Mouse (Mus musculus): ENCODE measurements at regions not wholly inside any gene's neighbourhood (a gene's known extent, or its start where the extent isn't known, plus 50 kb on each side); places are given as distances from the start of the nearest gene placed in this dataset.
"Not testable (repeated sequence)": the region's sequence is repeated elsewhere in the genome, so short reads cannot be mapped to it uniquely, and the experiment has no call there.

- H3K9ac ChIP-seq (ENCODE audit: low read depth, low read length, severe bottlenecking): no peak overlapping the region
- no peaks in the 10 kb centered on the region for H3K9me3 ChIP-seq (ENCODE audit: control insufficient read depth, low read length)
- H3K36me3 ChIP-seq (ENCODE audit: control insufficient read depth, insufficient read depth, low read length): no peaks in the 10 kb centered on the region
- no peak for TF ChIP-seq POLR2A (IDR thresholded peaks at IDR 0.05; ENCODE audit: borderline replicate concordance, extremely low read depth, insufficient read depth, insufficient read length)
- DNase-seq (ENCODE audit: low spot score): no peak
- H3K4me3 ChIP-seq (replicated peaks; ENCODE audit: low read length): no peak overlapping the region
- no peak overlapping the region for H3K4me2 ChIP-seq (replicated peaks; ENCODE audit: low read depth, low read length, severe bottlenecking)
- no peak overlapping the region for H3K27ac ChIP-seq (replicated peaks; ENCODE audit: low read depth, low read length)
- WGBS: 80% methylated on average over 5 of the region's 5 CpGs
- no peaks in the 10 kb centered on the region for H3K4me1 ChIP-seq (ENCODE audit: control insufficient read depth, insufficient read depth, low read length)
- ATAC-seq (ENCODE audit: low FRiP score, low read depth): no peak
- no peaks in the 10 kb centered on the region for H3K27me3 ChIP-seq (ENCODE audit: control insufficient read depth, insufficient read depth, low read length)
Observed at GRCm38 (mm10) chr5:40308510-40308909, 553.2 kb upstream of the Hs3st1 start.

DNA sequence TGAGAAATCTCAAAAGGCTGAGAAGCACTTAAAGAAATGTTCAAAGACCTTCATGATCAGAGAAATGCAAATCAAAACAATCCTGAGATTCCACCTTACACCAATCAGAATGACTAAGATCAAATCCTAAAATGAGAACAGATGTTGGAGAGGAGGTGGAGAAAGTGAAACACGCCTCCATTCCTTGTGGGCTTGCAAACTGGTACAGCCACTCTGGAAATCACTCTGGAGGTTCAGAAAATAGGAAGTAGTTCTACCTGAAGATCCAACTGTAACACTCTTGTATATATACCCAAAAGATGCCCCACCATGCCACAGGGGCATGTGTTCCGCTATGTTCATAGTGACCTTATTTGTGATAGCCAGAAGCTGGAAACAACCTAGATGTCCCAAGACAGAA is 549.5 kb upstream of the Hs3st1 start:
- DNase-seq (ENCODE audit: low spot score); H3K36me3 ChIP-seq (ENCODE audit: control insufficient read depth, insufficient read depth, low read length): not testable (repeated sequence)
- WGBS: 66% methylated on average over 2 of the region's 2 CpGs

DNA sequence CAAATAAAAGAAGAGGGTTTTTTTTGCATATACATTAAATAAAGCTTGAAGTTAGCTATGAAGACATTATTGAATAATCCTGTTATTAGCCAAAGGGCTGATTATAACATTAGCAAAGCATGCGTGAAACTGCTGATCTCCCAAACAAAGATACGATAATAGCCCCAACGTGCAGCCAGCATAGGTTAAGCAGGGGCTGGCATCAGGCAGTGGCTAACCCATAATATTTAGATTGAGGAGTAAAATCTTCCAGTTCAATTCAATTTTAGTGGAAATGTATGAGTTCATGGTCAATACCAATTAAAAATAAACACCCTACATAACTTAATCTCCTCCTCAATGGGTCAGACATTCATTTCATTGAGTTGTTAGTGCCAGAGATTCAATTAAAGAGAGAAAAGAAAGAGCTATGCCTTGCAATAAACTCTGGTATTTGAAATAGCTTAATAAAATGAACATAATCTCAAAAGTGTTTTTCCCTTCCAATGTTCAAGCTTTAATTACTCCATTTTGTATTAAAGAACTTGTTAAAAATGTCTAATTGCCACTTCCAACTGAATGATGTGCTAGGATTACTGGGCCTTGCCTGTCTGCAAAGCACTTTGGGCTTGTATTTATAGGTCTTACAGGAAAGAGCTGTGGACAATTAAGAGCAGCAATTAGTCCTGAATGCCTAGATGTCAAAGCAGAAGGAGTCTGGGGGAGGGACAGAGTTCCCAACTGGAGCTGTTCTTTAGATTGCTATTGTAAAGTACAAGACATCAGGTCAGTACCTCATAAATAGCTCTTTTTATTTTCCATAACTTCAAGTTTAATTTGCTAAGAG is 539.8 kb upstream of the Hs3st1 start:
- Histone ChIP-seq H3K4me2 (replicated peaks; ENCODE audit: low read depth, low read length, severe bottlenecking) (no peak overlapping the region), H3K36me3 (ENCODE audit: control insufficient read depth, insufficient read depth, low read length) (no peaks in the 10 kb centered on the region), H3K4me3 (replicated peaks; ENCODE audit: low read length) (no peak overlapping the region), H3K27me3 (ENCODE audit: control insufficient read depth, insufficient read depth, low read length) (no peaks in the 10 kb centered on the region), H3K4me1 (ENCODE audit: control insufficient read depth, insufficient read depth, low read length) (no peaks in the 10 kb centered on the region), H3K27ac (replicated peaks; ENCODE audit: low read depth, low read length) (no peak overlapping the region), H3K9ac (ENCODE audit: low read depth, low read length, severe bottlenecking) (no peak overlapping the region), H3K9me3 (ENCODE audit: control insufficient read depth, low read length) (no peaks in the 10 kb centered on the region)
- DNase-seq (ENCODE audit: low spot score): no peak
- 70% methylated on average over 3 of the region's 3 CpGs for WGBS
- TF ChIP-seq POLR2A (IDR thresholded peaks at IDR 0.05; ENCODE audit: borderline replicate concordance, extremely low read depth, insufficient read depth, insufficient read length): no peak
- ATAC-seq (ENCODE audit: low FRiP score, low read depth): no peak

More for the DNA sequence above, 549.5 kb upstream of the Hs3st1 start:
- not testable (repeated sequence) for H3K4me3 ChIP-seq (replicated peaks; ENCODE audit: low read length); H3K4me1 ChIP-seq (ENCODE audit: control insufficient read depth, insufficient read depth, low read length); ATAC-seq (ENCODE audit: low FRiP score, low read depth); H3K27me3 ChIP-seq (ENCODE audit: control insufficient read depth, insufficient read depth, low read length); H3K9ac ChIP-seq (ENCODE audit: low read depth, low read length, severe bottlenecking); H3K9me3 ChIP-seq (ENCODE audit: control insufficient read depth, low read length); H3K4me2 ChIP-seq (replicated peaks; ENCODE audit: low read depth, low read length, severe bottlenecking); H3K27ac ChIP-seq (replicated peaks; ENCODE audit: low read depth, low read length)

DNA sequence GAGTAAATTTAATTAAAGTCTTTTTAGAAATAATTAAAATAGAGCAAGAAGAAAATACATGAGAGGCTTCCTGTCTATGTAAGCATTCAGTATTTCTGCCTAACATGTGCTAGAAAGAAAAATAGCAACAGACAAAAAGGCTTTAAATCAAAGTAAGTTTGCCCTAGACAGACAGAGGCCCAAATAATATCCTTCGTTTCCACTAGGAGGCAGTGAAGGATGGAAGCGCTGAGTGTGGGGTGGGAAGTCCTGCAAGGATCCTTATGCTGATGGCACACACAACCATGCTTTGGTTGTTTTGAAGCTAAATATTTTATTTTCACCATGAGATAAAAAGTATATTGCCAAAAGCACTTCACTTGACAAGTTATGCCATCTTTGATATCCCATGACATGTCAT is 527.1 kb upstream of the Hs3st1 start:
- no peaks in the 10 kb centered on the region for H3K9me3 ChIP-seq (ENCODE audit: control insufficient read depth, low read length)
- TF ChIP-seq POLR2A (IDR thresholded peaks at IDR 0.05; ENCODE audit: borderline replicate concordance, extremely low read depth, insufficient read depth, insufficient read length): no peak
- DNase-seq (ENCODE audit: low spot score) (no peak), ATAC-seq (ENCODE audit: low FRiP score, low read depth) (no peak)
- no peak overlapping the region for H3K4me3 ChIP-seq (replicated peaks; ENCODE audit: low read length)
- H3K27ac ChIP-seq (replicated peaks; ENCODE audit: low read depth, low read length): no peak overlapping the region
- H3K9ac ChIP-seq (ENCODE audit: low read depth, low read length, severe bottlenecking): no peak overlapping the region
- 38% methylated on average over 2 of the region's 2 CpGs for WGBS
- no peaks in the 10 kb centered on the region for H3K27me3 ChIP-seq (ENCODE audit: control insufficient read depth, insufficient read depth, low read length)
- H3K4me2 ChIP-seq (replicated peaks; ENCODE audit: low read depth, low read length, severe bottlenecking): no peak overlapping the region
- H3K36me3 ChIP-seq (ENCODE audit: control insufficient read depth, insufficient read depth, low read length): no peaks in the 10 kb centered on the region
- H3K4me1 ChIP-seq (ENCODE audit: control insufficient read depth, insufficient read depth, low read length): no peaks in the 10 kb centered on the region

DNA sequence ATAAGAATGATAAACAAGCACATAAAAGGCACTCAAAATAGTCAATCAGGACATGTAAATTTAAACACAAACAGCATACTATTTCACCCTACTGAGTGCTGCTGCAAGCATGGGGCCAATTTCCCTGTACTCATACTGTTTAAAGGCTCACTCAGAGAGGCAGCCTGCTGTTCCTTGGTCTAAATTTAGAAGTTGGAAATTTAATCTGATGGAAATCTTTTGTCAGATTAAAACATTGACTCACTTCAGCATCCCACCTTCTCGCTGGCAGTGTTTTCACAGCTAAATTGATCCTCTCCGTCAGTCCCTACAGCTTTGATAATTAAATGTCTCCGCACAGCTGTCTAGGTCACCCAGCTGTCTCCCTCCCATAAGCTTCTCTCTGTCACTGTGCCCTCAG is 491.4 kb upstream of the Hs3st1 start:
- Histone ChIP-seq H3K27me3 (ENCODE audit: control insufficient read depth, insufficient read depth, low read length) (no peaks in the 10 kb centered on the region), H3K4me3 (replicated peaks; ENCODE audit: low read length) (no peak overlapping the region), H3K36me3 (ENCODE audit: control insufficient read depth, insufficient read depth, low read length) (no peaks in the 10 kb centered on the region), H3K9ac (ENCODE audit: low read depth, low read length, severe bottlenecking) (no peak overlapping the region), H3K4me2 (replicated peaks; ENCODE audit: low read depth, low read length, severe bottlenecking) (no peak overlapping the region), H3K27ac (replicated peaks; ENCODE audit: low read depth, low read length) (no peak overlapping the region), H3K4me1 (ENCODE audit: control insufficient read depth, insufficient read depth, low read length) (no peaks in the 10 kb centered on the region), H3K9me3 (ENCODE audit: control insufficient read depth, low read length) (no peaks in the 10 kb centered on the region)
- ATAC-seq (ENCODE audit: low FRiP score, low read depth) (no peak), DNase-seq (ENCODE audit: low spot score) (no peak)
- 87% methylated on average over 3 of the region's 3 CpGs for WGBS
- no peak for TF ChIP-seq POLR2A (IDR thresholded peaks at IDR 0.05; ENCODE audit: borderline replicate concordance, extremely low read depth, insufficient read depth, insufficient read length)
